Mouse (Mus musculus) E14TG2a.4 (cell line): ENCODE measurements at regions not wholly inside any gene's neighbourhood (a gene's known extent, or its start where the extent isn't known, plus 50 kb on each side); places are given as distances from the start of the nearest gene placed in this dataset.

Source experiments
- CTCF ChIP-seq: conservative IDR thresholded peaks from 2 replicates; pipeline ENCODE4 v1.5.1; 2014; ENCODE audit warnings: low read length
- NANOG ChIP-seq: IDR thresholded peaks from 2 replicates; pipeline ENCODE4 v1.6.1; 2014; ENCODE audit warnings: borderline replicate concordance, low read length, mixed read lengths
- POU5F1 ChIP-seq: IDR thresholded peaks from 2 replicates; pipeline ENCODE4 v1.6.1; 2014; ENCODE audit warnings: low read length, borderline replicate concordance

DNA sequence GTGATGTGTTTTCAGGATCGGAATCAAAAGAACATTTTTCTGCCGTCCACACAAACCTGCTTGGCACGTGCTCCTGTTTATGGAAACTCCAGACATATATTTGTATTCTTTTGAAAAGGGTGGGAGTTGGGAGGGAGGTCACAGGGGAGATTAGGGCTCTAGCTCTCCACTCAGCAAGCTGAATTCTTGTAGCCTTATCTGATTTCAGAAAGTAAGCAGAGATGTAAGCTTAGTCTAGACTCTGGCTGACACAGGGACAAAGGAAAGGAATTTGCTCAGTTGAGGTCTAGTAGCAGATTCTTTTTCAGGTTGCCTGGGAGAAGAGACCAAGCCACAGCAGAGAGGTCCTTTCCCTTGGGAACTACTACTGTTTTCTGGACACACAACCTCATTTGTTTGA lies 253.1 kb downstream of the Map2k6 start:
- TF ChIP-seq CTCF (no peak), NANOG (no peak), POU5F1 (no peak)
